Mouse (Mus musculus): ENCODE data around the gene Xrn2. TPM values are rescaled to one million over a fixed set of nuclear protein-coding genes. Genes with fewer than 3 reads are reported as not detected.
"Not testable (repeated sequence)": the region's sequence is repeated elsewhere in the genome, so short reads cannot be mapped to it uniquely, and the experiment has no call there.

Xrn2 gene
- 10 to 100 TPM; 11.8 to 12.5 TPM for total RNA-seq (2021)
- long read RNA-seq, experiment 1, transcript Xrn2-201 (30 exons, 3,434 nt): major isoform, 19 of 22 reads
- long read RNA-seq, experiment 1, partial matches to known transcripts: 1 of 22 reads
- long read RNA-seq, experiment 1, other reads (novel, unspliced or antisense): 2 of 22 reads
- long read RNA-seq, experiment 2, transcript Xrn2-201 (30 exons, 3,434 nt): major isoform, 16 of 20 reads
- long read RNA-seq, experiment 2, partial matches to known transcripts: 4 of 20 reads
- long read RNA-seq, experiment 2, other reads (novel, unspliced or antisense): 0 of 20 reads

DNA sequence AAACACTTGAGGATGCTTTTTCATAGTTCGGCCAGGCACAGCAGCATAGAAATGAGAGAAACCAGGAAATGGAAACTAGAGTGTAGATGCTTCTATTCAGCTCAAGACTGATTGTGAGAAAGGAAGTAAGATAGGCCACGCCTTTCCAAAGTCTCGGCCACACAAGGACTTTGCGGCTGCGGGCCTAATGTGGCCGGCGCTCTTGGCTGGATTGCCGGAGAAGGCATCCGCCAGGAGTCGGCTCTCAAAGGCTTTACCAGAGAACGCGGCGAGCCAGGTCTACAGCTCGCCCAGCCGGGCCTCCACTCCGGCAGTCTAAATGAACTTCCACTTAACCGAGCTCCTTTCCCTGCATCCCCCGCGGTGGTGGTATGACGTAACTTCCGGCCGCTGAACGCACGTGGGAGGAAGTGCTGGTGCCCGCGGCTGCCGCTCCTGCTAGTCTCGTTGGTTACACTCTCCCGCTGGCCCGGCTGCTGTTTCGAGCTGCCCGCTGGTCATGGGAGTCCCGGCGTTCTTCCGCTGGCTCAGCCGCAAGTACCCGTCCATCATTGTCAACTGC lies at the start of gene Xrn2:
TSS of gene Xrn2 (plus strand) at position 374 of the 562 bp plus-strand sequence.
- peak; percentile 95 for DNase-seq (ENCODE audit: low spot score)

- no peak for DNase-seq (ENCODE audit: low spot score)
Measured at GRCm38 (mm10) chr2:146975024-146975423, 37.8 kb upstream of the Xrn2 start.

GRCm38 (mm10) chr2:146975453-146976028 lies 37.3 kb upstream of the Xrn2 start:
- DNase-seq (ENCODE audit: low spot score): no peak

DNA sequence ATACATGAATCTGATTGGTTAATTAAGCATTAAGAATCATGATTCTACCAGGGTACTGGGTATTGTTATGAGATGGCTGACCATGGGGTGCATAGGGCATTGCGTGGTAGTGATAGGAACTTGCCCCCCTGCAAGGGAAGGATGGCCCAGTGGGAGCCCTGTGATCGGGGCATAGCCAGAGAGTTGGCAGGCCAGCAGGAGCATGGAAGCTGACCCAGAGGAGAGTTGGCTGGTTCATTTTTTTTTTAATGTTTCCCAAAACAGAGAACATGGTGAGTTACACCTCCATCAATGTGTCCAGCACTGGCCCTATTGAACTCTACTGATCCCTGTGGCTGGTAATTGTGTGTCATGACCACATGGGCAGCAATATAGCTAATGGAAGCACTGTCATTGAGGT lies 30.0 kb upstream of the Xrn2 start:
- no peak for DNase-seq (ENCODE audit: low spot score)

DNA sequence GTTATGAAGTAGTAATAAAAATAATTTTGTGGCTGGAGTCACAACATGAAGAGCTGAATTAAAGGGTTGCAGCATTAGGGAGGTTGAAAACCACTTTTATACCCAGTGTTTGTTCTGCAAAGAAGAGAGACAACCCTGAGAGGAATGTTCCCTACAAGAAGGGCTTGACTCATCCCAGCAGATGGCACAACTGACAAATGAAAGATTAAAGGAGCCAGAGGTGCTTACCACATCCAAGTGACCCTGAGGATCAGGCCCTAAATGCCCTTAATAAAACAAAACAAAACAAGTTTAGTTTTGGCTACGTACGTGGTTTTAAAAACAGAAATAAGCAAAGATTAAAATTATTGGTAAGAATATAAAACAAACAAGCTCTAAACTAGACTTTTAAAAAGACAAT lies 28.0 kb upstream of the Xrn2 start:
- no peak for DNase-seq (ENCODE audit: low spot score)

GRCm38 (mm10) chr2:146985807-146986206 lies 27.0 kb upstream of the Xrn2 start:
- no peak for DNase-seq (ENCODE audit: low spot score)

- no peak for DNase-seq (ENCODE audit: low spot score)
Measured at GRCm38 (mm10) chr2:146986429-146986828, 26.4 kb upstream of the Xrn2 start.

DNA sequence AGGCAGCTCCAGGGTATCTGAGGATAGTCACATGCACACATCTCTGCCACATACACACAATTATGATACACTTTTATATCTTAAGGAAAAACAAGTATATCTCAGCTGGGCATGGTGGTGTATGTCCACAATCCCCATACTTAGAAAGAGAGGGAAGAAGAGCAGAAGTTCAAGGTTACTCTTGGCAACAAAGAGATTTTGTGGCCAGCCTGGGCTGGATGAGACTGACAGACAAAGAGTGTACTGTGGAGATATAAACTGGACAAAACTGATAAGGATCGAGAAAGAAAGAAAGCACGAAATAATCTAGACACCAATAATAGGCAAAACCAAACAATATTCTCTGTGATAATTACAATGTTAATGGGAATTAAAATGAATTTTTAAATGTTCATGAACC lies 5.5 kb upstream of the Xrn2 start:
- no peak for DNase-seq (ENCODE audit: low spot score)

- no peak for DNase-seq (ENCODE audit: low spot score)
Measured at GRCm38 (mm10) chr2:147009084-147009483, 3.7 kb upstream of the Xrn2 start.

GRCm38 (mm10) chr2:147010141-147010540 lies 2.7 kb upstream of the Xrn2 start:
- DNase-seq (ENCODE audit: low spot score): no peak

DNA sequence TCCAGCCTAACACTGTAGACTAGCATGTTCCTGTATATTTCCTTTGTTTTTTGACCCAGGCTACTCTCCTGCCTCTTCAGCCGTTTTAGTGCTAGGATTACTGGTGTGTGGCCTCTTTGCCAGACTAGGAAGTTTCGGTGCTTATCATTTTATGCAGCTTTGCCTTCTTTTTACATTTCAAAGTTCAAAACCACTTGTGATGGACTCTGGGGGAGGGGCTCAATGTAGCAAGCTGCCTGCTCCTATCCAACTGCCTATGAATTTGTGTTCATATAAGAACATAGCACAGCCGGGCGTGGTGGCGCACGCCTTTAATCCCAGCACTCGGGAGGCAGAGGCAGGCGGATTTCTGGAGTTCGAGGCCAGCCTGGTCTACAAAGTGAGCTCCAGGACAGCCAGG lies 1.8 kb upstream of the Xrn2 start:
- DNase-seq (ENCODE audit: low spot score): no peak

- no peak for DNase-seq (ENCODE audit: low spot score)
Measured at GRCm38 (mm10) chr2:147011474-147012140, 1.2 kb upstream of the Xrn2 start.

GRCm38 (mm10) chr2:147012141-147012622 lies 614 bp upstream of the Xrn2 start:
- no peak for DNase-seq (ENCODE audit: low spot score)

GRCm38 (mm10) chr2:147013194-147013969 lies 586 bp downstream of the Xrn2 start:
- peak; percentile 44 for DNase-seq (ENCODE audit: low spot score)

GRCm38 (mm10) chr2:147014101-147014886 lies 1.5 kb downstream of the Xrn2 start:
- no peak for DNase-seq (ENCODE audit: low spot score)

DNA sequence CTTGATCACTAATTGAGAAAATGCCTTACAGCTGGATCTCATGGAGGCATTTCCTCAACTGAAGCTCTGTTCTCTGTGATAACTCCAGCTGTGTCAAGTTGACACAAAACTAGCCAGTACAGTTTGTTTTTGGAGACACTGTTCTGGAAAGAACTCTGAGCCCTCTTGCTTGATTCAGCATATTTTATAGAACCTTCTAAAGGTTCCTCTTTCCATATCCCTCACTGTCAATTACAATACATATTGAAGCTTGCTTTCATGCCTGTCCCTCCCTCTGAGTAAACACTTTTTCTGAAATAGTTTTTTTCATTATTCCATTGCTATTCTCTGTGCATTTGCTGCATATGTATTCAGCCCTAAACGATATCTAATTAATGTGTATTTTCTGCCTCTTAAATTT lies 9.2 kb downstream of the Xrn2 start:
- DNase-seq (ENCODE audit: low spot score): not testable (repeated sequence)

- DNase-seq (ENCODE audit: low spot score): no peak
Measured at GRCm38 (mm10) chr2:147023067-147023466, 10.3 kb downstream of the Xrn2 start.

DNA sequence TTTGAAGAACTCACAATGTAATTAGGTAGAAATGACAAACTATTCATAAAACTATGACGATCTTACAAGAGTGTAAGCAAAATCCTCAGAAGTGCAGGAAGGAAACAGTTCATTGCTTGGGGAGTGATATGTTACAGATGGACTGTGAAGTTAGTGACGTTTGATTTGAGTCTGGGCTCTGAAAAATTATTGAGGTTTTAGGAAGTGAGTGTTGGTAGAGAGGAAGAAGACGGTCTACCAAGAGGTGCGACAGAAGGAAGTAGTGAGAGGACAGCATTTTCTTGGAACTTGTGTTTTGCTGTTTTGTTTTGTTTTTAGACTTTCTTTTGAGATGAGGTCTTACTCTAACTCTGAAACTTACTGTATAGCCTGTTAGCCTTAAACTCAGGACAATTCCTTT lies 10.8 kb downstream of the Xrn2 start:
- no peak for DNase-seq (ENCODE audit: low spot score)

DNA sequence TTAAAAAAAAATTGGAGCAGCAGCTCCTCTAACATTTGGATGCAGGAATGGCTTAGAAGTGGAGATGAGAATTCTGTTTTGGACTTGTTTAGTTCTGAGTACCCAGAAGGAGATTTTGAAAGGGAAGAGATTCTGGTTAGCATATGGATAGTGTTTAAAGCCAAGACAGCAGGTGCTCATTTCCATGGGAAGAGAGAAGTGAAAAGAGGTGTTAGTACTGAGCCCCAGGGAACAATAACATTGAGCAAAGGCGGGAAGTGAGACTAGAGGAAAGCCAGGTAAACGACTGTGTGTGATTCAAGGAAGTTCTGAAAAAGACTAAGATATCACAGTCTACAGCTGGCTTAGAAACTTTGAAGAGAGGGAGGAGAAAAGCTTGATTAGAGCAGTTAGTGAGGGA lies 20.3 kb downstream of the Xrn2 start:
- no peak for DNase-seq (ENCODE audit: low spot score)

DNA sequence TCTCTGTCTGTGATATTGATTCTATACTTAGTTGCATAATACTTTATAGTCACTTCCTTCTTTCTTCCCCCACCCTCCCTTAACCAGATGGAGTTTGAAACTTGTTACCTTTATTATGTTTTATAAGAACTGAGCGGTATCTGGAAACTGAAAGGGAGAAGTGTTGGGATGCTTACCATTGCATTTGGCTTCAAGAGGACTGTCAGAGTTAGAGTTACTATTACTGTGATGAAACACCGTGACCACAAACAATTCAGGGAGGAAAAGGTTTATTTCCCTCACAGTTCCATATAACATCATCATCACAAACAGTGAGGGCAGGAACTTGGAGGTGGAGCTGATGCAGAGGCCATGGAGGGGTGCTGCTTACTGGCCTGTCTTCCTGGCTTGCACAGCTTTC lies 23.1 kb downstream of the Xrn2 start:
- no peak for DNase-seq (ENCODE audit: low spot score)

DNA sequence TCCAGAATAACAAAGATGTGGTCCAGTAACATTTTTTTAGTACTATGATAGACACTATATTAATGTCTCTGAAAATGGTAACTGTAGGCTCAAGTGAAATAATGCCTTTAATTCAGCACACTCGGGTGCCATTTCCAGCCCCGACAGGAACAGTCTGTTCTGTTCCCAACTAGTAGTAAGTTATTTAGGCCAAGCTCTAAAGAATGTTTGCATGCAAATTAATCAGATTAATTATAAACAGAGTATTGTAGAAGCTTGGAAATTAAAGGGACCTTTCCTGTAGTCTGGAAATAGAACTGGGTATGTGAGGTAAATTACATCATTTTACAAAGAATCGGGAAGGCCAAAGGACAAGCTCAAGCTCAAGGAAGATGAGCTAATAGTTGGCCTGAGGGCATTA lies 34.3 kb downstream of the Xrn2 start:
- DNase-seq (ENCODE audit: low spot score): no peak
